Mouse (Mus musculus): ENCODE results near the gene Patz1. TPM values are rescaled to one million over a fixed set of nuclear protein-coding genes. Genes with fewer than 3 reads are reported as not detected.

Gene Patz1
- total and polyA plus RNA-seq, 3 experiments = 29.5 to 37.4 (median 31.5) TPM

GRCm38 (mm10) chr11:3301075-3301474 lies 12.4 kb downstream of the Patz1 start:
- TF ChIP-seq KAT2A (IDR thresholded peaks at IDR 0.05; ENCODE audit: insufficient replicate concordance, low read length) (no peak), EP300 (IDR thresholded peaks at IDR 0.05; ENCODE audit: low read length) (no peak), ZMIZ1 (IDR thresholded peaks at IDR 0.05; ENCODE audit: low read depth, low read length) (no peak), MEF2A (IDR thresholded peaks at IDR 0.05; ENCODE audit: borderline replicate concordance, low read depth, low read length) (no peak), RAD21 (IDR thresholded peaks at IDR 0.05; ENCODE audit: low read depth, low read length) (no peak), GABPA (IDR thresholded peaks at IDR 0.05; ENCODE audit: insufficient replicate concordance, low read depth, low read length) (no peak), TCF12 (IDR thresholded peaks at IDR 0.05; ENCODE audit: low read depth, low read length) (no peak), TBP (conservative IDR thresholded peaks at IDR 0.05; ENCODE audit: low read depth, low read length) (no peak), POLR2A (IDR thresholded peaks at IDR 0.05; ENCODE audit: low read depth, low read length) (no peak), MAX (IDR thresholded peaks at IDR 0.05; ENCODE audit: low read length) (no peak), ELF1 (IDR thresholded peaks at IDR 0.05; ENCODE audit: low read depth, low read length) (no peak), ZC3H11A (IDR thresholded peaks at IDR 0.05; ENCODE audit: low read depth, low read length) (no peak)
- no peak for DNase-seq (ENCODE audit: extremely low read depth)
- dilution Hi-C loops (cut with MboI; ENCODE audit: extremely low pct_ligation_motif_present, extremely low pct_unique_long_range_greater_than_20kb, low sequenced_read_pairs) (no loop called here), in situ Hi-C loops (cut with MboI; ENCODE audit: low pct_ligation_motif_present, low pct_unique_long_range_greater_than_20kb, low sequenced_read_pairs) (no loop called here)
- H3K4me3 ChIP-seq (replicated peaks in 1 of 3; ENCODE audit: low read depth in 2 of 3, low read length in 2 of 3, poor library complexity in 1 of 3) = no peak overlapping the region
- H3K4me1 ChIP-seq (ENCODE audit: control insufficient read depth in 1 of 2, insufficient read depth in 2 of 2) = peaks cover 0 to 15% of the 10 kb centered on the region in 2 experiments; a peak in 2 of 4 replicates
- H3K27ac ChIP-seq (ENCODE audit: insufficient read depth, low read depth) = no peak overlapping the region
- peaks cover 70 to 94% of the 10 kb centered on the region in 2 experiments for H3K36me3 ChIP-seq (replicated peaks in 1 of 2; ENCODE audit: control insufficient read depth in 1 of 2, insufficient read depth in 1 of 2, low read length in 1 of 2)
- no peaks in the 10 kb centered on the region for H3K79me2 ChIP-seq (replicated peaks; ENCODE audit: control insufficient read depth, extremely low read depth, insufficient read depth, poor library complexity, severe bottlenecking)
- H3K27me3 ChIP-seq (replicated peaks) = no peaks in the 10 kb centered on the region
- H3K4me2 ChIP-seq (ENCODE audit: insufficient read depth, low read depth, poor library complexity, severe bottlenecking) = no peak overlapping the region
- no peaks in the 10 kb centered on the region for H3K9me3 ChIP-seq (replicated peaks; ENCODE audit: low read length)
- H3K9ac ChIP-seq (ENCODE audit: insufficient read depth, low read depth) = no peak overlapping the region

DNA sequence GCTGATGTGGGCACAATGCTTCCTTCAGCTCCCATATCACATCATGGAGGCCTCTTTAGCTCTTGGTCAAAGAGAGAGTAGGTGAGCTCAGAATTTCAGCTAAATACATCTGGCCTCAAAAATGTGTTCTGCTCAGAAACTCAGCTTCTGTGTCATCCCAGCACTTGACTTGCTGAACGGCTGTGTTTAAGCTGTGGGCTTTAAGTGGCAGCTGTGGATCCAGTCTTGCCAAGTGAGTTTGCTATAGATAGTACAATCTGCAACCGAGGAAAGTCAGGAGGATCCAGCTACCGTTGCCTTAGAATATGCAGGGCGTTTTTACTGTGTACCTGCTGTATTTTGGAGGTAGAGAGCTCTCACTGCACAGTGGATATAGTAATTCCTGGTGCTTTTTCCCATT lies 13.7 kb downstream of the Patz1 start:
- dilution Hi-C loops (cut with MboI; ENCODE audit: extremely low pct_ligation_motif_present, extremely low pct_unique_long_range_greater_than_20kb, low sequenced_read_pairs) = no loop called here
- in situ Hi-C loops (cut with MboI; ENCODE audit: low pct_ligation_motif_present, low pct_unique_long_range_greater_than_20kb, low sequenced_read_pairs) = no loop called here
- no peak for TF ChIP-seq POLR2A (IDR thresholded peaks at IDR 0.05; ENCODE audit: low read depth, low read length)
- TF ChIP-seq CTCF (conservative IDR thresholded peaks at IDR 0.05 in 1 of 2, IDR thresholded peaks at IDR 0.05 in 1 of 2; ENCODE audit: low read depth in 2 of 2, low read length in 2 of 2) = no peak
- TF ChIP-seq IRF4 (IDR thresholded peaks at IDR 0.05; ENCODE audit: low read depth, low read length) = no peak
- no peak for TF ChIP-seq SIN3A (IDR thresholded peaks at IDR 0.05; ENCODE audit: low read length)
- no peak for TF ChIP-seq CHD1 (IDR thresholded peaks at IDR 0.05; ENCODE audit: low read depth, low read length)
- TF ChIP-seq TBP (conservative IDR thresholded peaks at IDR 0.05; ENCODE audit: low read depth, low read length) = no peak
- TF ChIP-seq MAX (IDR thresholded peaks at IDR 0.05; ENCODE audit: low read length) = no peak
- no peak for TF ChIP-seq UBTF (IDR thresholded peaks at IDR 0.05; ENCODE audit: low read depth, low read length)
- no peak for TF ChIP-seq SMC3 (IDR thresholded peaks at IDR 0.05; ENCODE audit: low read depth, low read length)
- TF ChIP-seq CHD2 (IDR thresholded peaks at IDR 0.05; ENCODE audit: low read length) = no peak
- TF ChIP-seq MAFK (IDR thresholded peaks at IDR 0.05; ENCODE audit: insufficient replicate concordance, low read length) = no peak
- TF ChIP-seq EP300 (IDR thresholded peaks at IDR 0.05; ENCODE audit: low read length) = no peak
- TF ChIP-seq MEF2A (IDR thresholded peaks at IDR 0.05; ENCODE audit: borderline replicate concordance, low read depth, low read length) = no peak
- TF ChIP-seq MYC (IDR thresholded peaks at IDR 0.05; ENCODE audit: low read depth, low read length) = no peak
- TF ChIP-seq RAD21 (IDR thresholded peaks at IDR 0.05; ENCODE audit: low read depth, low read length) = no peak
- TF ChIP-seq ZMIZ1 (IDR thresholded peaks at IDR 0.05; ENCODE audit: low read depth, low read length) = no peak
- TF ChIP-seq NELFE (IDR thresholded peaks at IDR 0.05; ENCODE audit: low read depth, low read length) = no peak
- no peak for TF ChIP-seq E2F4 (IDR thresholded peaks at IDR 0.05; ENCODE audit: insufficient replicate concordance, low read depth, low read length)
- TF ChIP-seq BHLHE40 (IDR thresholded peaks at IDR 0.05; ENCODE audit: low read depth, low read length) = no peak
- H3K79me2 ChIP-seq (replicated peaks; ENCODE audit: control insufficient read depth, extremely low read depth, insufficient read depth, poor library complexity, severe bottlenecking) = no peaks in the 10 kb centered on the region
- H3K9ac ChIP-seq (ENCODE audit: insufficient read depth, low read depth) = no peak overlapping the region
- peaks cover 73 to 94% of the 10 kb centered on the region in 2 experiments for H3K36me3 ChIP-seq (replicated peaks in 1 of 2; ENCODE audit: control insufficient read depth in 1 of 2, insufficient read depth in 1 of 2, low read length in 1 of 2)
- peaks cover 3 to 19% of the 10 kb centered on the region in 2 experiments; a peak in 3 of 4 replicates for H3K4me1 ChIP-seq (ENCODE audit: control insufficient read depth in 1 of 2, insufficient read depth in 2 of 2)
- H3K9me3 ChIP-seq (replicated peaks; ENCODE audit: low read length) = no peaks in the 10 kb centered on the region
- no peaks in the 10 kb centered on the region for H3K27me3 ChIP-seq (replicated peaks)
- DNase-seq (ENCODE audit: extremely low read depth) = no peak
- H3K27ac ChIP-seq (ENCODE audit: insufficient read depth, low read depth) = no peak overlapping the region
- H3K4me2 ChIP-seq (ENCODE audit: insufficient read depth, low read depth, poor library complexity, severe bottlenecking) = no peak overlapping the region
- H3K4me3 ChIP-seq (replicated peaks in 1 of 3; ENCODE audit: low read depth in 2 of 3, low read length in 2 of 3, poor library complexity in 1 of 3) = no peak overlapping the region

All from CH12.LX (cell line).